Mouse (Mus musculus) forebrain, postnatal 0 days (tissue): ENCODE measurements around the gene Lrrc15. TPM values are rescaled to one million over a fixed set of nuclear protein-coding genes. Genes with fewer than 3 reads are reported as not detected.

ENCODE experiments used
- ATAC-seq: fragments of 200-750 bp; cut with Nextera tagmentation; 2 replicates; pipeline ENCODE4 v1.8.0; 2017; ENCODE audit warnings: mild to moderate bottlenecking, moderate library complexity
- DNase-seq: peaks from one replicate; pipeline ENCODE4 v3.0.0-alpha.2; 2015
- H3K27ac ChIP-seq: fragments of 300-500 bp; sonication (generic); 2 replicates; pipeline ENCODE4 v1.5.1; 2014; ENCODE audit warnings: low read depth, mild to moderate bottlenecking, antibody characterized with exemption, low read length, moderate library complexity, mixed read lengths
- H3K27me3 ChIP-seq: fragments of 300-500 bp; sonication (generic); 2 replicates; pipeline ENCODE4 v1.6.1; 2014; ENCODE audit warnings: mild to moderate bottlenecking, low read length, mixed read lengths; ENCODE audit not compliant: insufficient read depth
- H3K36me3 ChIP-seq: fragments of 300-500 bp; sonication (generic); 2 replicates; pipeline ENCODE4 v1.6.1; 2014; ENCODE audit warnings: mild to moderate bottlenecking, moderate library complexity; ENCODE audit not compliant: insufficient read depth
- H3K4me1 ChIP-seq: fragments of 300-500 bp; sonication (generic); 2 replicates; pipeline ENCODE4 v1.6.1; 2014; ENCODE audit warnings: antibody characterized with exemption; ENCODE audit not compliant: insufficient read depth
- H3K4me2 ChIP-seq: fragments of 300-500 bp; sonication (generic); 2 replicates; pipeline ENCODE4 v1.6.1; 2014; ENCODE audit warnings: low read depth, mild to moderate bottlenecking, moderate library complexity
- H3K4me3 ChIP-seq: fragments of 300-500 bp; sonication (generic); 2 replicates; pipeline ENCODE4 v1.5.1; 2014; ENCODE audit warnings: low read depth, low read length, mixed read lengths
- H3K9ac ChIP-seq: fragments of 300-500 bp; sonication (generic); 2 replicates; pipeline ENCODE4 v1.6.1; 2014; ENCODE audit warnings: mild to moderate bottlenecking
- H3K9me3 ChIP-seq: fragments of 300-500 bp; sonication (generic); 2 replicates; pipeline ENCODE4 v1.6.1; 2016; ENCODE audit warnings: low read length
- CTCF ChIP-seq: sonication (generic); IDR thresholded peaks from 2 replicates; pipeline ENCODE4 v1.5.1; 2016; ENCODE audit warnings: antibody characterized with exemption, control low read depth, low read depth
- WGBS: fragments of 180-500 bp; shearing (Covaris S2); extraction: QIAGEN DNeasy Blood & Tissue Kit; methylation state at CpG from one replicate; pipeline ENCODE4 v1.1.7; 2014; 5-methylcytosine and 5-hydroxymethylcytosine counted together
- polyA plus RNA-seq: library from polyadenylated mRNA; unstranded; fragments of >200 nt; fragmentation: Nextera tagmentation; extraction: Ambion mirVana; gene quantifications from 2 replicates; pipeline ENCODE4 v1.2.1, GENCODE M21; 2015
- total RNA-seq: library from RNA; depleted of rRNA; stranded (reverse); fragments of >200 nt; gene quantifications from 2 replicates; pipeline ENCODE4 v1.2.3, GENCODE M21; 2014; rRNA removed

Gene Lrrc15
- total and polyA plus RNA-seq, 2 experiments from 2014 or later, result 0.12 to 0.48 TPM

- WGBS, result 81% methylated on average over 7 of the region's 7 CpGs
- Histone ChIP-seq H3K4me3 (no peak overlapping the region), H3K9me3 (no peaks in the 10 kb centered on the region), H3K36me3 (no peaks in the 10 kb centered on the region), H3K4me1 (0 out of 2 replicates have a peak, but pooled peaks cover 3% of the 10 kb centered on the region), H3K4me2 (no peak overlapping the region), H3K27me3 (no peaks in the 10 kb centered on the region), H3K27ac (no peak overlapping the region), H3K9ac (no peak overlapping the region)
- ATAC-seq (no peak), DNase-seq (no peak)
- no peak for TF ChIP-seq CTCF
Measured at GRCm38 (mm10) chr16:30227352-30227751, 55.7 kb downstream of the Lrrc15 start.

- H3K4me1 ChIP-seq, result no peaks in the 10 kb centered on the region
- TF ChIP-seq CTCF, result no peak
- WGBS, result 74% methylated on average over 13 of the region's 13 CpGs
- no peak overlapping the region for H3K27ac ChIP-seq
- no peak for ATAC-seq
- no peaks in the 10 kb centered on the region for H3K36me3 ChIP-seq
- DNase-seq, result no peak
- H3K9ac ChIP-seq, result no peak overlapping the region
- H3K4me3 ChIP-seq, result no peak overlapping the region
- no peaks in the 10 kb centered on the region for H3K27me3 ChIP-seq
- H3K4me2 ChIP-seq, result no peak overlapping the region
- H3K9me3 ChIP-seq, result no peaks in the 10 kb centered on the region
Measured at GRCm38 (mm10) chr16:30221161-30221782, 61.8 kb downstream of the Lrrc15 start.

Other genes with a start within 250 kb of the Lrrc15 start
- gene Hes1, start 218.9 kb downstream of the Lrrc15 start, total RNA-seq, result 6.9 and 11.2 TPM in 2 replicates
- gene Hes1, start 218.9 kb downstream of the Lrrc15 start, polyA plus RNA-seq, result 11.2 and 13.1 TPM in 2 replicates
- not detected in 2 replicates for gene Cpn2, start 15.8 kb downstream of the Lrrc15 start, total RNA-seq
- not detected in 2 replicates for gene Cpn2, start 15.8 kb downstream of the Lrrc15 start, polyA plus RNA-seq
- 0.24 and 0.54 TPM in 2 replicates for gene Gp5, start 27.5 kb upstream of the Lrrc15 start, total RNA-seq
- 0.43 and 0.82 TPM in 2 replicates for gene Gp5, start 27.5 kb upstream of the Lrrc15 start, polyA plus RNA-seq
- gene Atp13a3, start 122.7 kb upstream of the Lrrc15 start, total RNA-seq, result 27.9 and 35.0 TPM in 2 replicates
- 4.0 and 6.1 TPM in 2 replicates for gene Atp13a3, start 122.7 kb upstream of the Lrrc15 start, polyA plus RNA-seq